Mouse (Mus musculus): ENCODE data around the gene Trub2.

DNA sequence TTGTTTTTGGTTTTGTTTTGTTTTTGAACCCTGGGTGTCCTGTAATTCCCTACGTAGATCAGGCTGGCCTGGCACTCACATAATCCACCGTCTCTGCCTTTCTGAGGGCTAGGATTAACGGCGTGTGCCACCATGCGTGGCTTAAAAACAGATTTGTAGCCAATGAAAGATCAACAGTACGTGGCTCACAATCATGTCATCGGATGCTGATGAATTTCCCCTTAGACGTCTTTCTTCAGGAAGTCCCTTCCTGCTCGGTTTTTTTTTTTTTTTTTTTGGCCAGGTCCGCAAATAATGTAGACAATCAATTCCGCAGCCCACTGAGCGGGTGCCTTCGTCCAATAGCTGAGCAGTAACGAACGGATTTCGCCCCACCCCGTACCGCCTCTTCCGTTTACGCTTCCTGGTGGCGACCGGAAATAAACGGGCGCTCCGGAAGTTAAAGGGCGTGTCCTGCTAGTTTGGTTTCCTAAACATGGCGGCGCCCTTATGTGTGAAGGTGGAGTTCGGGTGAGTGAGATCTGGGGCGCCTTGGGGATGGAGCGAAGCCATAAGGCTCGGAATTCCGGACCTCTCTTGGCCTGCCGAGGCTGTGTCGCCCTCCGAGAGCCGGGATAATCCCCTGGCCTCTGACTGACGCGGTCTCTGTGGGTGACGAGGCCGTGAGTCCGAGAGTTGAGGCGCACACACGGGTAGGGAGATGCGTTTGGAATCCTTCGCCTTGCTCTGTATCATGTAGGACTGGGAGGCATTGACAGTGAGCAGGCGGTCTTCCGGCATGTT lies 38.8 kb upstream of the Trub2 start:
- TF ChIP-seq ZNF384 (IDR thresholded peaks at IDR 0.05; ENCODE audit: low read depth, low read length) (peak; percentile 99), HCFC1 (IDR thresholded peaks at IDR 0.05; ENCODE audit: borderline replicate concordance, insufficient read depth, low read length) (no peak; the same call in 1 of the 2 replicates), ZC3H11A (IDR thresholded peaks at IDR 0.05; ENCODE audit: borderline replicate concordance, low read depth, low read length) (no peak)
